Mouse (Mus musculus): ENCODE results near the gene Col18a1. TPM values are rescaled to one million over a fixed set of nuclear protein-coding genes. Genes with fewer than 3 reads are reported as not detected.

Gene Col18a1
- polyA plus RNA-seq, 1 experiment = 402 TPM

DNA sequence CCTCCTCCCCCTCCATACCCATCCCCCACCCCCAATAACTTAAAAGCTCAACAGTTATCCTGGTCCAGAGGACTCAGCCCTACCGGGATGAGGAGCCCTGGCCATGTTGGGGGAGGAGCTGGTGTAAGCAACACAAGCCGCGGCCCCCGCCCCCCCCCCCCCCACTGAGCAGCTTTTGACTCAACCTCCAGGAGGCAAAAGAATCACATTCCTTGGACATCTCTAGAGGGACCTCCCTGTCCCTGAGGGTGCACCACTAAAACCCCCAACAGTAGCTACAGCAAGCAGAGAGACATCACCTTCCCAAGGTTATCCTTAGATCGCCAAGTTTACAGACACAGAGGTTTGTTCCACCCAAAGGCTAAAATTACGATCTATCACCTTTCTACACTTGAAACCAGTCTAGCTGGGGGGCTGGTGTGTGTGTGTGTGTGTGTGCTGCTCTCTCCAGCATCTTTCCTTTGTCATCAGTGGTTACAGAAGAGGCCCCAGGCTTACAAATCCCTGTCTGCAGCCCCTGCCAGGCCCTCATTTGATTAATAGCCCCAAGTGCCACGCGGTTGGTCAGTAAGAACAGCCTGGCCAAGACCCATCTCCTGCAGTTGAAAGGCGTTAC, 1.8 kb downstream of the Col18a1 start:
- peaks cover 68% of the 10 kb centered on the region for H3K79me2 ChIP-seq (ENCODE audit: control insufficient read depth, insufficient read depth)

DNA sequence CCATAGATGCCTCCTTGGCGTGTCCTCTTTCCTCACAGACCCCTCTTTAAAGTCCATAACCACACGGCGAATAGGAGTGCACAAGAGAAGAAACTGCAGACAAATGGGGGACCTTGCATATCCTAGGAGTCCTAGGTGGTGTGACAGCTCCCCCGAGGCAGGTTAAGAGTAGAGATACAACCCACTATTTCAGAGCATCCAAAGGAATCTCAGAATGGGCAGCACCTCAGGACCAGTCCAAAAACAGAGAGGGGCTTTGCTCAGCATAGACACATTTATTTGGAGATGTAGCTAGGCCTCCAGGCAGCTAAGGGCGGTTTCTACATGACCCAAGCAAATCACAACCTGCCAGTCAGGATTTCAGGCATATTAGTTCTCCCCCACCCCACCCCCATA, 2.3 kb downstream of the Col18a1 start:
- Histone ChIP-seq H3K79me2 (ENCODE audit: control insufficient read depth, insufficient read depth) (peaks cover 73% of the 10 kb centered on the region), H3K4me3 (peak overlapping the region; percentile 96), H3K4me2 (ENCODE audit: low read depth) (peak overlapping the region; percentile 63), H3K36me3 (ENCODE audit: control insufficient read depth, insufficient read depth) (peaks cover 20% of the 10 kb centered on the region), H3ac (ENCODE audit: control insufficient read depth, insufficient read length) (no peak overlapping the region), H3K27me3 (ENCODE audit: control insufficient read depth, insufficient read depth, insufficient read length) (no peaks in the 10 kb centered on the region)
- no peak for TF ChIP-seq TCF12 (IDR thresholded peaks at IDR 0.05; ENCODE audit: insufficient read depth, poor library complexity, severe bottlenecking)
- no peak for TF ChIP-seq MAX (IDR thresholded peaks at IDR 0.05; ENCODE audit: low read depth)
- no peak for TF ChIP-seq USF1 (IDR thresholded peaks at IDR 0.05; ENCODE audit: low read depth)
- no peak for TF ChIP-seq E2F4 (IDR thresholded peaks at IDR 0.05; ENCODE audit: insufficient read depth)
- TF ChIP-seq REST (IDR thresholded peaks at IDR 0.05; ENCODE audit: insufficient read depth, insufficient read length) = no peak
- TF ChIP-seq POLR2AphosphoS2 (IDR thresholded peaks at IDR 0.05; ENCODE audit: insufficient read length, low read depth) = no peak
- TF ChIP-seq TCF3 (IDR thresholded peaks at IDR 0.05; ENCODE audit: insufficient read length, low read depth) = no peak
- no peak for TF ChIP-seq POLR2A (IDR thresholded peaks at IDR 0.05; ENCODE audit: insufficient read length, low read depth)
- no peak for TF ChIP-seq SRF (IDR thresholded peaks at IDR 0.05; ENCODE audit: control insufficient read depth, insufficient read length, low read depth)
- TF ChIP-seq MYOD1 (IDR thresholded peaks at IDR 0.05; ENCODE audit: control insufficient read depth in 1 of 3, insufficient read length in 2 of 3, low read depth in 2 of 3) = no peak
- no peak for TF ChIP-seq CEBPB (IDR thresholded peaks at IDR 0.05; ENCODE audit: insufficient read depth, poor library complexity, severe bottlenecking)

More for the DNA sequence above, 1.8 kb downstream of the Col18a1 start:
- Histone ChIP-seq H3K4me2 (ENCODE audit: low read depth) (peak overlapping the region; percentile 79), H3K36me3 (ENCODE audit: control insufficient read depth, insufficient read depth) (peaks cover 20% of the 10 kb centered on the region), H3ac (ENCODE audit: control insufficient read depth, insufficient read length) (peak overlapping the region; percentile 32), H3K4me3 (peak overlapping the region; percentile 96), H3K27me3 (ENCODE audit: control insufficient read depth, insufficient read depth, insufficient read length) (no peaks in the 10 kb centered on the region)
- no peak for TF ChIP-seq MYOD1 (IDR thresholded peaks at IDR 0.05; ENCODE audit: control insufficient read depth in 1 of 3, insufficient read length in 2 of 3, low read depth in 2 of 3)
- TF ChIP-seq SRF (IDR thresholded peaks at IDR 0.05; ENCODE audit: control insufficient read depth, insufficient read length, low read depth) = no peak
- no peak for TF ChIP-seq POLR2AphosphoS2 (IDR thresholded peaks at IDR 0.05; ENCODE audit: insufficient read length, low read depth)
- no peak for TF ChIP-seq TCF12 (IDR thresholded peaks at IDR 0.05; ENCODE audit: insufficient read depth, poor library complexity, severe bottlenecking)
- no peak for TF ChIP-seq USF1 (IDR thresholded peaks at IDR 0.05; ENCODE audit: low read depth)
- no peak for TF ChIP-seq TCF3 (IDR thresholded peaks at IDR 0.05; ENCODE audit: insufficient read length, low read depth)
- no peak for TF ChIP-seq E2F4 (IDR thresholded peaks at IDR 0.05; ENCODE audit: insufficient read depth)
- TF ChIP-seq CEBPB (IDR thresholded peaks at IDR 0.05; ENCODE audit: insufficient read depth, poor library complexity, severe bottlenecking) = no peak

GRCm38 (mm10) chr10:77163392-77163977, 2.9 kb downstream of the Col18a1 start:
- Histone ChIP-seq H3ac (ENCODE audit: control insufficient read depth, insufficient read length) (no peak overlapping the region), H3K79me2 (ENCODE audit: control insufficient read depth, insufficient read depth) (peaks cover 78% of the 10 kb centered on the region), H3K4me2 (ENCODE audit: low read depth) (peak overlapping the region; percentile 63), H3K27me3 (ENCODE audit: control insufficient read depth, insufficient read depth, insufficient read length) (no peaks in the 10 kb centered on the region), H3K36me3 (ENCODE audit: control insufficient read depth, insufficient read depth) (peaks cover 20% of the 10 kb centered on the region), H3K4me3 (peak overlapping the region; percentile 96)
- TF ChIP-seq MYOD1 (IDR thresholded peaks at IDR 0.05; ENCODE audit: control insufficient read depth in 1 of 3, insufficient read length in 2 of 3, low read depth in 2 of 3) = no peak
- no peak for TF ChIP-seq SRF (IDR thresholded peaks at IDR 0.05; ENCODE audit: control insufficient read depth, insufficient read length, low read depth)
- TF ChIP-seq MAX (IDR thresholded peaks at IDR 0.05; ENCODE audit: low read depth) = no peak
- no peak for TF ChIP-seq TCF3 (IDR thresholded peaks at IDR 0.05; ENCODE audit: insufficient read length, low read depth)
- no peak for TF ChIP-seq TCF12 (IDR thresholded peaks at IDR 0.05; ENCODE audit: insufficient read depth, poor library complexity, severe bottlenecking)
- TF ChIP-seq USF1 (IDR thresholded peaks at IDR 0.05; ENCODE audit: low read depth) = no peak
- TF ChIP-seq POLR2AphosphoS2 (IDR thresholded peaks at IDR 0.05; ENCODE audit: insufficient read length, low read depth) = no peak
- no peak for TF ChIP-seq E2F4 (IDR thresholded peaks at IDR 0.05; ENCODE audit: insufficient read depth)
- no peak for TF ChIP-seq MYOG (IDR thresholded peaks at IDR 0.05; ENCODE audit: control insufficient read depth in 1 of 3, insufficient read depth in 1 of 3, insufficient read length in 2 of 3, low read depth in 2 of 3)
- no peak for TF ChIP-seq POLR2A (IDR thresholded peaks at IDR 0.05; ENCODE audit: insufficient read length, low read depth)
- no peak for TF ChIP-seq CEBPB (IDR thresholded peaks at IDR 0.05; ENCODE audit: insufficient read depth, poor library complexity, severe bottlenecking)
- no peak for TF ChIP-seq REST (IDR thresholded peaks at IDR 0.05; ENCODE audit: insufficient read depth, insufficient read length)

DNA sequence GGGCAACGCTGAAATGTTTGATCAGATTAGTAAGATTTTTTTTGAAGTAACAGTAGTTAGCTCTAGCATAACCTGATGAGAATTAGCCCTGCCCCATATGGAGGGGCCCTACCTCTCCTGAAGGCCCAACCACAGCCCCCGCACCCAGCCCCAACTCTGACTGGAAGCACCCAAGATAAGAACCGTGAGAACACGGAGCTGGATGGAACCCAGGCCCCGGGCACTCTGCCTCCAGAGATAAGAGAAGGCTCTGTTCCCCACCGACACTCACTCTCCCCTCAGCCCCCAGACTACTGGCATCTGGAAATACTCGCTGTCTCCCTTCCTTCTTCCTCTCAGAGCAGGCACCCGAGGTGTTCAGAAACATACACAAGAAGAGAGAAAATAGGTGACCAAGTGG, 6.8 kb downstream of the Col18a1 start:
- H3K79me2 ChIP-seq (ENCODE audit: control insufficient read depth, insufficient read depth) = peaks cover 99% of the 10 kb centered on the region
- H3K4me3 ChIP-seq = no peak overlapping the region

More for the DNA sequence above, 6.8 kb downstream of the Col18a1 start:
- Histone ChIP-seq H3ac (ENCODE audit: control insufficient read depth, insufficient read length) (no peak overlapping the region), H3K4me2 (ENCODE audit: low read depth) (peak overlapping the region; percentile 8), H3K27me3 (ENCODE audit: control insufficient read depth, insufficient read depth, insufficient read length) (no peaks in the 10 kb centered on the region), H3K36me3 (ENCODE audit: control insufficient read depth, insufficient read depth) (peaks cover 20% of the 10 kb centered on the region)
- TF ChIP-seq USF1 (IDR thresholded peaks at IDR 0.05; ENCODE audit: low read depth) (no peak), CEBPB (IDR thresholded peaks at IDR 0.05; ENCODE audit: insufficient read depth, poor library complexity, severe bottlenecking) (no peak), MYOG (IDR thresholded peaks at IDR 0.05; ENCODE audit: control insufficient read depth in 1 of 3, insufficient read depth in 1 of 3, insufficient read length in 2 of 3, low read depth in 2 of 3) (no peak), TCF12 (IDR thresholded peaks at IDR 0.05; ENCODE audit: insufficient read depth, poor library complexity, severe bottlenecking) (no peak), TCF3 (IDR thresholded peaks at IDR 0.05; ENCODE audit: insufficient read length, low read depth) (no peak), SRF (IDR thresholded peaks at IDR 0.05; ENCODE audit: control insufficient read depth, insufficient read length, low read depth) (no peak), REST (IDR thresholded peaks at IDR 0.05; ENCODE audit: insufficient read depth, insufficient read length) (no peak)

All from myocyte (in vitro differentiated cells).